Mouse (Mus musculus) embryonic facial prominence, embryonic 10.5 days (tissue): ENCODE measurements around the gene Slc22a8. TPM values are rescaled to one million over a fixed set of nuclear protein-coding genes. Genes with fewer than 3 reads are reported as not detected.

ENCODE experiments used
- DNase-seq: peaks from one replicate; pipeline ENCODE4 v3.0.0-alpha.2; 2017; ENCODE audit warnings: low spot score
- H3K27ac ChIP-seq: fragments of 300-500 bp; sonication (generic); replicated peaks from 2 replicates; pipeline ENCODE4 v1.5.1; 2016; ENCODE audit warnings: mild to moderate bottlenecking
- H3K27me3 ChIP-seq: fragments of 300-500 bp; sonication (generic); replicated peaks from 2 replicates; pipeline ENCODE4 v1.6.1; 2016; ENCODE audit warnings: low read depth, mild to moderate bottlenecking; ENCODE audit not compliant: poor library complexity, severe bottlenecking
- H3K36me3 ChIP-seq: fragments of 300-500 bp; sonication (generic); replicated peaks from 2 replicates; pipeline ENCODE4 v1.6.1; 2016; ENCODE audit warnings: mild to moderate bottlenecking, moderate library complexity
- H3K4me1 ChIP-seq: fragments of 300-500 bp; sonication (generic); 2 replicates; pipeline ENCODE4 v1.6.1; 2016
- H3K4me3 ChIP-seq: fragments of 300-500 bp; sonication (generic); 2 replicates; pipeline ENCODE4 v1.5.1; 2016; ENCODE audit warnings: mild to moderate bottlenecking, moderate library complexity
- H3K9me3 ChIP-seq: fragments of 300-500 bp; sonication (generic); 2 replicates; pipeline ENCODE4 v1.6.1; 2016; ENCODE audit warnings: mild to moderate bottlenecking
- WGBS: fragments of 180-500 bp; shearing (Covaris S2); methylation state at CpG from one replicate; pipeline ENCODE4 v1.1.7; 2016; 5-methylcytosine and 5-hydroxymethylcytosine counted together
- polyA plus RNA-seq: library from polyadenylated mRNA; unstranded; fragments of >200 nt; fragmentation: Nextera tagmentation; extraction: Ambion mirVana; gene quantifications from 2 replicates; pipeline ENCODE4 v1.2.1, GENCODE M21; 2016

Gene Slc22a8
- polyA plus RNA-seq, 1 experiment from 2014 or later: not detected

DNA sequence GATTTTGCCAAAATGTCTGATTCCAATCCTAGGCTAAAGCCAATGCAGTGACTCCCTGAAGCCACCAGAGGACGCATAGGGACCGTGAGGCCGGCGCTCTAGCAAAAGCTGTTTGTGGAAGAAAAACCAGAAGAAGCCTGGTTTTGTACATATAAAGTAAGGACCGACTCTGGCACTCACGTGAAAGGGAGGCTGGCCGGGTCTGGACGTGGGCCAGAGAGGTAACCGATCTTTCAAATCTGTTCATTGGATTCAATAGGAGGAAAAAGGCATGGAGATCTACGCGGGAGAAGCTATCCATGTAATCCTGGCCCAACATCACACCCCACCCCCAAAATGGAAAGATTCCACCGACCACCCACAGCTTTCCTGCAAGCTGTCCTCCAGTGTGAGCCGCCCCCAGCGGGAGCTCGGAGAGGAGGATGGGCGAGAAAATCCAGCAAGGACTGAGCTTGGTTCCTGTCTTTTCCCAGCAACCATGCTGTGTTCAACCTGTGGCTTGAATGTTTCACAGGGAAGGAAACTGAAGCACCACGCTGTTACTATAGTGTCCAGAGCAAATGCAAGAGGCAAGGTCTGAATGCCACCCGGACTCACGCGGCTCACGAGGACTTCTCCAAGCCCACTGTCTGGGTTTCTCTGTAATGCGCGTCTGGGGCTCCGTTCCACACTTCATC is 12.6 kb upstream of the Slc22a8 start:
- DNase-seq: peak; percentile 74
- peaks cover 6% of the 10 kb centered on the region; the same call in 1 of the 2 replicates for H3K27me3 ChIP-seq
- H3K9me3 ChIP-seq: no peaks in the 10 kb centered on the region
- 11% methylated on average over 24 of the region's 24 CpGs for WGBS
- H3K4me1 ChIP-seq: peaks cover 6% of the 10 kb centered on the region
- H3K4me3 ChIP-seq: peak overlapping the region; percentile 51
- H3K36me3 ChIP-seq: no peaks in the 10 kb centered on the region
- peak overlapping the region; percentile 68 for H3K27ac ChIP-seq

DNA sequence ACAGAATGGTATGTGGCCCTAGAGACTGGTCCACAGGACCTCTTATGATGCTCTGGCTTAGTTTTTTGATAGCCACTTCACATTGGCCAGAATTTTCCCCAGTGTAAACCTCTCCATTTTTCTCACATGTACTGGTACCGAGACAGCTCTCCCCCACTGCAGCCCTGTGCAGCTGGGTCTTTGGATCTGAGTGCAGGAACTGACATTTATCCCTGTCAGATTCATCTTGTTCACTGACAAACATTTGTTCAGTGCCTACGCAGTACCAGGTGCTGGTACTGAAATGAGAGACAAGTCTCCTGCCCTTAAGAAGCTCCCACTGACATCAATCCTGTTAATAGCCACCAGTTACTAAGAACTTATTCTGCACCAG is 12.1 kb upstream of the Slc22a8 start:
- peaks cover 6% of the 10 kb centered on the region; the same call in 1 of the 2 replicates for H3K27me3 ChIP-seq
- H3K9me3 ChIP-seq: no peaks in the 10 kb centered on the region
- peak overlapping the region; percentile 51 for H3K4me3 ChIP-seq
- 73% methylated on average over 2 of the region's 2 CpGs for WGBS
- DNase-seq: no peak
- H3K27ac ChIP-seq: peak overlapping the region; percentile 68
- H3K36me3 ChIP-seq: no peaks in the 10 kb centered on the region
- peaks cover 6% of the 10 kb centered on the region for H3K4me1 ChIP-seq

DNA sequence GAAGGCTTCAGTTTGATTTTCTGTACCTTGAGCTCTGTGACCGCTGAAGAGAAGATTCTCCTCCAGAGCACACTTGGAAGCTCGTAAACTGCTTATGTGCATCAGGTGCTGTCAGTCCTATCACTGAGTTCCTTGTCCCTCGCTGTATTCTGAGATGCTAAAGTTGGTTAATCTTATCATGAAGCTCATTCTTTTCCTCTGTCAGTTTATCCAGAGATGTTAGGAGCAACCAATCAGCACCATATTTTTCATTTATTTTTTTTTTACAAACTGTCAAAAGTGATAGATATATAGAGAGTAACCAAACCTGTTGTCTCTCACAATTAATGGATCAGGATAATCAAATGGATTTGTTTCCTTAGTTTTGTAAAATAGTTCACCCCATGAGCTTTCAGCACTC is 5.8 kb upstream of the Slc22a8 start:
- no peak for DNase-seq
- Histone ChIP-seq H3K4me3 (no peak overlapping the region), H3K4me1 (peaks cover 9% of the 10 kb centered on the region), H3K36me3 (no peaks in the 10 kb centered on the region), H3K27ac (no peak overlapping the region), H3K27me3 (no peaks in the 10 kb centered on the region), H3K9me3 (no peaks in the 10 kb centered on the region)
- WGBS: 88% methylated on average over 3 of the region's 3 CpGs

DNA sequence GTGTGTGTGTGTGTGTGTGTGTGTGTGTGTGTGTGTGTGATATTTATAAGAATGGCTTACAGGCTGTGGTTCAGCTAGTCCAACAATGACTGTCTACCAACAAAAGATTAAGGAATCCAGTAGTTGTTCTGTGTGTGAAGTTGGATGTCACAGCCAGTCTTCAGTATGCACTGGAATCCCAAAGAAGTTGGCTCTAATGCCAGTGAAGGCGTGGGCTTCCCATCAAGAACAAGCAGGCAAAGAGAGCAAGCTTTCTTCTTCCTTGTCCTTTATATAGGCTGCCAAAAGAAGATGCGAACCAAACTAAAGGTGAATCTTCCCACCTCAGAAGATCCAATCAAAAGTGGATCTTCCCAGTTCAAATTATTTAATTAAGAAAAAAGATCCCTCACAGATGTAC is 5.2 kb upstream of the Slc22a8 start:
- Histone ChIP-seq H3K27ac (no peak overlapping the region), H3K9me3 (no peaks in the 10 kb centered on the region), H3K4me3 (no peak overlapping the region), H3K36me3 (no peaks in the 10 kb centered on the region), H3K4me1 (peaks cover 9% of the 10 kb centered on the region), H3K27me3 (no peaks in the 10 kb centered on the region)
- no peak for DNase-seq
- 79% methylated on average over 2 of the region's 2 CpGs for WGBS

DNA sequence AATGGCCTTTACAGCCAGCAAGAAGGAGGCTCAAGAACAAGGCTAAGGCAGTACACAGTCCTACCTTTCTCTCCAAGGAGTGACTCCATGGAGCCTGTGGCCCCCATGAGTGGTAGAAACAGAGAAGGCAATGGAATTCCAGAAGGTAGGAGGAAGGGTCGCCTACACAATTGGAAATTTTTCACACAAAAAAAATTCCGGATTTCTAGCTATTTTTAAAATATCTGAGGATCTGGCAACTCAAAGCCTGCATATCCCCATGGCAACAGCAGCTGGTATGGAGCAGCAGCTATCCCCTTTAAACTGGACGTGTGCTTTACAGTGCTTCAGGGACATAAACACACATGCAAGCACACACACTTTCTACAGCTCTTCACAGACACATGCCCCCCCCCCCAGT is 4.7 kb upstream of the Slc22a8 start:
- DNase-seq: no peak
- Histone ChIP-seq H3K36me3 (no peaks in the 10 kb centered on the region), H3K4me3 (no peak overlapping the region), H3K4me1 (peaks cover 14% of the 10 kb centered on the region), H3K9me3 (no peaks in the 10 kb centered on the region), H3K27me3 (no peaks in the 10 kb centered on the region), H3K27ac (no peak overlapping the region)
- WGBS: 60% methylated on average over 3 of the region's 3 CpGs

DNA sequence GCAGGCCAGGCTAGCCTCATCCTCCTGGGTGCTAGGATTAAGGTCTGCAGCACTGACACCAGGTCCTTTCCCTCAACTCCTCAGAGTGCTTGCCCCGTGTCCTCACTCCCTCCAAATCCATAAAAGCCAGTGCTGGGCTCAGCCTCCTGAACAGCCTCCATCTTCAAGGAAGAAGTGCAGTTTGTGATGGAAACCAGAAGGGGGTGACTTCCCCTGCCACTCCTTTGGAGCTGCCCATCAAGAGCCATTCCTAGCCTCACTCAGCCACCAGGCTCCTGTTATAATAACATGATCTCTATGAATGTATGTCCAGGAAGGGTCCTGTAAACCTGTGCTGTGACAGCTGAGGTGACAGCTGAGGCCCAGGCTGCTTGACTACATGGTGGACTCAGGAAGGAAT is 3.7 kb upstream of the Slc22a8 start:
- Histone ChIP-seq H3K4me3 (no peak overlapping the region), H3K27me3 (no peaks in the 10 kb centered on the region), H3K36me3 (no peaks in the 10 kb centered on the region), H3K4me1 (peaks cover 20% of the 10 kb centered on the region), H3K27ac (no peak overlapping the region), H3K9me3 (no peaks in the 10 kb centered on the region)
- no peak for DNase-seq
- WGBS: 58% methylated on average over 1 of the region's 1 CpGs

DNA sequence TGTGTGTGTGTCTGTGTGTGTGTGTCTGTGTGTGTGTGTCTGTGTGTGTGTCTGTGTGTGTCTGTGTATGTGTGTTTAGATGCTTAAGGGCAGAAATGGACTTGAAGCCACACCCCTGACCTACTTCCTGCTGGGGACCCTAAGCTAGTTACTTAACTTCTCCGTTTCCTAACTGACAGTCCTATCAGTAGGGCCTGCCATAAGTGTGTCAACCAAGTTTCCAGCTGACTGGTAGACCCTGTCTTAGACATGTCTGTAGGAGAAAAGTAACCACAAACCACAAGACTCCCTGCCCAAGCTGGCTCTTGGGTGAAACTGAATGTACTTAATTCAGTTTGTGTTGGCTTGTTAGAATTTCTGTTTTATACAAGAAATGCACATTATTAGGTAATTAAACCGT is 1.1 kb downstream of the Slc22a8 start:
- DNase-seq: no peak
- Histone ChIP-seq H3K4me1 (peaks cover 30% of the 10 kb centered on the region), H3K36me3 (no peaks in the 10 kb centered on the region), H3K27me3 (no peaks in the 10 kb centered on the region), H3K9me3 (no peaks in the 10 kb centered on the region), H3K4me3 (no peak overlapping the region), H3K27ac (no peak overlapping the region)
- WGBS: 66% methylated on average over 2 of the region's 2 CpGs

DNA sequence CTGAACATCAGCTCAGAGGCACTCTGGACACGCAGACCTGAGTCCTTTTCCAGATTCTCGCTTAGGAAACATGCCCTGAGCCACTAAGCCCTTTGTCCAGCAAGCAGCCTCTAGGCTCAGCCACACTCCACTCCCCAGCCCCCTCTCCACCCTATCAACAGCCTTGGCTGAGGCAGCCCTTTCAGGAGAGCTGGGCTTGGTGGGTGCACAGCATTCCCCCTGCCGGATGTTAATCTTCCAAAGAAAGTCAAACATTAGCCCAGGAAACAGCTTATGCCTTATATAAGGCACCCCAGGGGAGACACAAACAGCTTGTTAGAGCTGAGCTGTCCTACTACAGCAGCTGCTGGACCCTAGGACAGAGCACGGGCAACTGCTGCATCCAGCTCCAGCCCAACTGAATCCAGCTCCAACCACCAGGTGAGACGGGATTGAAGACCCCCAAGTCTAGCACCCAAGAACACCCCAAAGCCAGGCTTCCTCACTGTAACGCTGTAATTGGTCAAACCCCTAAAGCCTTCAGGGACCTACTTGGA is 1.9 kb downstream of the Slc22a8 start:
- no peak overlapping the region for H3K4me3 ChIP-seq
- H3K9me3 ChIP-seq: no peaks in the 10 kb centered on the region
- H3K4me1 ChIP-seq: peaks cover 38% of the 10 kb centered on the region
- H3K27me3 ChIP-seq: no peaks in the 10 kb centered on the region
- no peak overlapping the region for H3K27ac ChIP-seq
- no peaks in the 10 kb centered on the region for H3K36me3 ChIP-seq
- 70% methylated on average over 6 of the region's 6 CpGs for WGBS
- no peak for DNase-seq

DNA sequence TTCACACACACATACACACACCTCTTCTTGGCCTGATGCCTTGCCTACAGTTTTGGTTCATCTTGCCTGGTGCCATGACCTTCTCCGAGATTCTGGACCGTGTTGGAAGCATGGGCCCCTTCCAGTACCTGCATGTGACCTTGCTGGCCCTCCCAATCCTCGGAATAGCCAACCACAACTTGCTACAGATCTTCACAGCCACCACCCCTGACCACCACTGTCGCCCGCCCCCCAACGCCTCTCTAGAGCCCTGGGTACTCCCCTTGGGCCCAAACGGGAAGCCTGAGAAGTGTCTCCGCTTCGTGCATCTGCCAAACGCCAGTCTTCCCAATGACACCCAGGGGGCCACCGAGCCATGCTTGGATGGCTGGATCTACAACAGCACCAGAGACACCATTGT is 2.8 kb downstream of the Slc22a8 start:
- H3K4me1 ChIP-seq: peaks cover 38% of the 10 kb centered on the region
- DNase-seq: no peak
- H3K36me3 ChIP-seq: no peaks in the 10 kb centered on the region
- no peaks in the 10 kb centered on the region for H3K27me3 ChIP-seq
- WGBS: 87% methylated on average over 11 of the region's 11 CpGs
- H3K4me3 ChIP-seq: no peak overlapping the region
- peak overlapping the region; percentile 30; the same call in 1 of the 2 replicates for H3K27ac ChIP-seq
- no peaks in the 10 kb centered on the region for H3K9me3 ChIP-seq

DNA sequence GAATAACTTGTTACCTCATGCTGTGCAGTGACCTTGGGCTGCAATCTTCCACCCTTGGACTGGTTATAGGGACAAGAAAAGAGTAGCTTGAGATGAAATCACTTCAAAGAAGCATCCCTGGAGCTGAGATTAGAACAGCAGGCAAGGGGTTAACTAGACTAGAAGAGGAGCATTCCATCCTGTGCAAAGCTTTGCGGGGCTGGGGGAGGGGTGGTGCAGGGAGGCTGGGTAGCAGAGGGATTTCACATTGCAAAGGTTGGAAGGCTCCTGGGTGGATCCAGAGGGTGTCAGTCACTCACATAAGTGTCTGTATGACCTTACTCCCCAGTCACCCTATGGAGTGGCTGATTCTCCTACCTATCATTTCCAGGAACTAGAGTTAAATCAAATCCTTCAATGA is 3.5 kb downstream of the Slc22a8 start:
- Histone ChIP-seq H3K27ac (peak overlapping the region; percentile 57), H3K27me3 (no peaks in the 10 kb centered on the region), H3K4me3 (0 out of 2 replicates have a peak overlapping the region, but pooled peaks have one; percentile 8), H3K4me1 (peaks cover 38% of the 10 kb centered on the region), H3K9me3 (no peaks in the 10 kb centered on the region), H3K36me3 (no peaks in the 10 kb centered on the region)
- 3% methylated on average over 1 of the region's 1 CpGs for WGBS
- DNase-seq: peak; percentile 57

DNA sequence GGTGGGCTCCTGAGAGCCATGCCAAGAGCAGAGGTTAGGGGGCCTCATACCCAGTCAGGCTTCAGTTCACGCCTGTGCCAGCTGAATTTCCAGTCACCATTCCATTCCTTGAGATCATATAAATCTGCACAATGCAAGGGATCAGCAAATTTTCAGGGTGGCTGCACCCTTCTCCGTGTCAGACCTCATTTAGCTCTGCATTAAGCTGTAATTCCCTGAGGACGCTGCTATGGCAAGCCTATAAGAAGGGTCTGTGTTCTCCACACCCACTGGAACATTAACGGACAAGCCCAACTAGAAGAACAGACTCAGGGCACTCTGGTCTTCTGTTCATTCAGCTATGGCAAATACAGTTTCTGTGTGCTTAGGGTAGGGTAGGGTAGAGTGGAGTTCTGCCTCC is 6.2 kb downstream of the Slc22a8 start:
- H3K4me1 ChIP-seq: peaks cover 27% of the 10 kb centered on the region
- H3K9me3 ChIP-seq: no peaks in the 10 kb centered on the region
- 0 out of 2 replicates have a peak overlapping the region, but pooled peaks have one; percentile 16 for H3K27ac ChIP-seq
- no peaks in the 10 kb centered on the region for H3K36me3 ChIP-seq
- WGBS: 69% methylated on average over 4 of the region's 4 CpGs
- no peaks in the 10 kb centered on the region for H3K27me3 ChIP-seq
- no peak for DNase-seq
- no peak overlapping the region for H3K4me3 ChIP-seq

DNA sequence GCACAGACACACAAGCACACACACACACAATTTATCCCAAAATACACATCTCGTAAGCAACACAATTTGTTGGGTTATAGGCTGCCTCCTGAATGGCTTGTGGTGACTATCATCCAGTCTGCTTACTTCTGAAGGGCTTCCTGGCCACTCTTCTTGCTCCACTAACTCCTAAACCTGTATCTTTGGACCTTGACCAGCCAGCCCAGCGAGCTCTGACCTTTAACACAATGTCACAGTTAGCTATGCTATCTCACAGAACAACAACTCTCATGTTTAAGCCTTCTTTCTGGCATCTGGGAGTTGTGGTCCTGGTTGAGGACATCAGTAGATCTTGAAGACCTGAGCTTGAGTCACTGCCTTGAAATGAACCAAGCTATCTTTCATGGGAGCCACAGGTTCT is 8.2 kb downstream of the Slc22a8 start:
- 71% methylated on average over 2 of the region's 2 CpGs for WGBS

DNA sequence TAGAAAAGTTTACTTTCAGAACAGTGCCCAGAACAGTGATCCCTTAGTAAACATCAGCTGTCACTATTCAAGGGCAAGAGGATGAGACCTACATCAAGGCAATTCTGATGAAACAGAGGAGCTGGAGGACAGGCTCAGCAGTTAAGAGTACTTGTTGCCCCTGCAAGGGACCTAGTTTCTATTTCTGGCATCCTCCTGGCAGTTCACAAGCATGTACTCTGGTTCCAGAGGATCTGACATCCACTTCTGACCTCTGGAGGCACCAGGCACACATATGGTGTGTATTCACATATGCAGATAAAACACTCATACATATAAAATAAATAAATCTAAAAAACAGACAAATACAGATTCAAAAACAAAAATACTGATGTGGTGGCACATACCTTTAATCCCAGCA is 10.9 kb downstream of the Slc22a8 start:
- H3K36me3 ChIP-seq: no peaks in the 10 kb centered on the region
- no peak overlapping the region for H3K4me3 ChIP-seq
- H3K27me3 ChIP-seq: no peaks in the 10 kb centered on the region
- H3K9me3 ChIP-seq: no peaks in the 10 kb centered on the region
- peaks cover 8% of the 10 kb centered on the region; the same call in 1 of the 2 replicates for H3K4me1 ChIP-seq
- no peak for DNase-seq
- H3K27ac ChIP-seq: no peak overlapping the region

More for the DNA sequence above, 8.2 kb downstream of the Slc22a8 start:
- H3K4me1 ChIP-seq: peaks cover 17% of the 10 kb centered on the region
- no peaks in the 10 kb centered on the region for H3K27me3 ChIP-seq
- no peak for DNase-seq
- H3K4me3 ChIP-seq: no peak overlapping the region
- no peaks in the 10 kb centered on the region for H3K36me3 ChIP-seq
- no peaks in the 10 kb centered on the region for H3K9me3 ChIP-seq
- H3K27ac ChIP-seq: no peak overlapping the region
